9 mouse cellular contexts compared by ENCODE assay signal in the genomic region with DNA sequence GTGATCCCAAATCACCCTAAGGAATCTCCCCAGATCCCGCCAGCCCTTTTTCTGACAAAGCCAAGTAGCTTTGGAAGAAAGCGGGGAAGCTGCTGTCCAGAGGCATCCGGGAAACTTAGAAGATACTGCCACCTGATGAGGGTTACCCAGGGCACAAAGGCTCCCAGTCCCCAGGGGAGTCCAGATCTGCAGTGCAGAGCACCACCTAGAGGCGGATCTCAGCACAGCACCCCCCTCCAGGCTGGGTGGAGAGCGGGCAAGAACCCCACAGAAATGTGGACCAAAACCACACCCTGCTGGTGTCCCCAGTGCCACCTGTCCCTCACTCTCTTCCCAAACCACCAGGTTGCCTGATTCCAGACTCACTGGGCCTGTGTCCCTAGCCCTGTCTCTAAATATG. TPM values are rescaled to one million over a fixed set of nuclear protein-coding genes. Genes with fewer than 3 reads are reported as not detected.
DNase-seq lines count a peak whose midpoint lies in the region; ATAC-seq and TF ChIP-seq lines count a peak whose summit lies in the region.
"Had no signal": no experiment of that assay in that cellular context is flagged by ENCODE, and none has a peak within 500 bp of the region (broad histone marks: within the 10 kb centered on the region; RNA-seq: fewer than 3 reads in every experiment).

No protein-coding gene starts in this region.

- H3K9me3 ChIP-seq in lung, embryonic 14.5 days (ENCODE audit: low read depth, low read length) = no peaks in the 10 kb centered on the region
- H3K9me3 ChIP-seq: heart, embryonic 13.5 days had no signal

- no peaks in the 10 kb centered on the region for H3K4me1 ChIP-seq in lung, embryonic 14.5 days (ENCODE audit: insufficient read depth)
- H3K4me1 ChIP-seq: heart, embryonic 13.5 days had no signal

- no peak overlapping the region for H3K9ac ChIP-seq in lung, embryonic 14.5 days
- H3K9ac ChIP-seq: heart, embryonic 13.5 days had no signal

- H3K4me2 ChIP-seq in lung, embryonic 14.5 days = no peak overlapping the region
- H3K4me2 ChIP-seq: heart, embryonic 13.5 days had no signal

- peak; percentile 79 for DNase-seq in CD4-positive, CD25-positive, alpha-beta regulatory T cell, adult 2 months (ENCODE audit: low read depth, low spot score)
- DNase-seq in ZHBTc4 (ENCODE audit: low read depth, low spot score) = peak; percentile 84
- peak; percentile 55 to 57 for DNase-seq in cerebellum, postnatal 36 days
- peak; percentile 71 for DNase-seq in gastrocnemius, postnatal 10 days
- peak; percentile 67 for DNase-seq in kidney, postnatal 14 days
- DNase-seq in lung, embryonic 14.5 days = peak; percentile 78
- DNase-seq in right cerebral cortex, adult 2 months (ENCODE audit: low spot score in 2 of 2) = peak; percentile 58 to 67
- DNase-seq in urinary bladder, postnatal 25 days (ENCODE audit: low spot score) = peak; percentile 70

- 7% methylated on average over 5 of the region's 5 CpGs for WGBS in lung, embryonic 14.5 days

- no peaks in the 10 kb centered on the region for H3K36me3 ChIP-seq in lung, embryonic 14.5 days (ENCODE audit: insufficient read depth)
- H3K36me3 ChIP-seq: heart, embryonic 13.5 days had no signal

- no peak overlapping the region for H3K27ac ChIP-seq in lung, embryonic 14.5 days (ENCODE audit: low read depth)
- H3K27ac ChIP-seq: heart, embryonic 13.5 days had no signal

- peak; percentile 92 for TF ChIP-seq CTCF in lung, embryonic 14.5 days (IDR thresholded peaks at IDR 0.05; ENCODE audit: low read depth)

- no peak; the same call in 1 of the 2 replicates for ATAC-seq in lung, embryonic 14.5 days (ENCODE audit: insufficient read depth)

- 0 out of 2 replicates have a peak, but pooled peaks cover 3% of the 10 kb centered on the region for H3K27me3 ChIP-seq in lung, embryonic 14.5 days (ENCODE audit: insufficient read depth, low read length)

- no peak overlapping the region for H3K4me3 ChIP-seq in lung, embryonic 14.5 days (ENCODE audit: low read depth, low read length)
- H3K4me3 ChIP-seq: heart, embryonic 13.5 days had no signal

RNA-seq across cellular contexts. Expression of gene Cdh23, which starts 0.7 kb away (rescaled TPM):
- total RNA-seq in gastrocnemius, postnatal 10 days (2021) = 1 to 10 TPM; 3.1 to 4.2 TPM
- polyA plus RNA-seq in lung, embryonic 14.5 days (2014; fragmentation: Nextera tagmentation; extraction: Ambion mirVana) = 0.26 TPM in 2 replicates

RNA-seq across cellular contexts. Expression of gene Slc29a3, which starts 55.6 kb away (rescaled TPM):
- 1 to 10 TPM; 5.7 to 7.8 TPM for total RNA-seq in gastrocnemius, postnatal 10 days (2021)
- 7.4 and 9.0 TPM in 2 replicates for polyA plus RNA-seq in lung, embryonic 14.5 days (2014; fragmentation: Nextera tagmentation; extraction: Ambion mirVana)
